Mouse (Mus musculus) liver, embryonic 16.5 days (tissue): ENCODE measurements around the gene Arhgap22. TPM values are rescaled to one million over a fixed set of nuclear protein-coding genes. Genes with fewer than 3 reads are reported as not detected.

ENCODE experiments used
- ATAC-seq: fragments of 200-750 bp; cut with Nextera tagmentation; 2 replicates; pipeline ENCODE4 v1.8.0; 2017; ENCODE audit warnings: low read depth, mild to moderate bottlenecking, moderate number of reproducible peaks, moderate library complexity
- H3K27ac ChIP-seq: fragments of 300-500 bp; sonication (generic); 2 replicates; pipeline ENCODE4 v1.5.1; 2014; ENCODE audit warnings: mild to moderate bottlenecking, low read length
- H3K27me3 ChIP-seq: fragments of 300-500 bp; sonication (generic); 2 replicates; pipeline ENCODE4 v1.6.1; 2014; ENCODE audit warnings: low read depth, low read length, mixed read lengths; ENCODE audit not compliant: control insufficient read depth, insufficient read depth
- H3K36me3 ChIP-seq: fragments of 300-500 bp; sonication (generic); 2 replicates; pipeline ENCODE4 v1.6.1; 2014; ENCODE audit warnings: mild to moderate bottlenecking; ENCODE audit not compliant: control insufficient read depth, insufficient read depth
- H3K4me1 ChIP-seq: fragments of 300-500 bp; sonication (generic); 2 replicates; pipeline ENCODE4 v1.6.1; 2014; ENCODE audit warnings: low read depth, low read length, mixed read lengths; ENCODE audit not compliant: control insufficient read depth
- H3K4me2 ChIP-seq: fragments of 300-500 bp; sonication (generic); 2 replicates; pipeline ENCODE4 v1.6.1; 2014; ENCODE audit warnings: low read depth, low read length, mixed read lengths
- H3K4me3 ChIP-seq: fragments of 300-500 bp; sonication (generic); 2 replicates; pipeline ENCODE4 v1.5.1; 2014; ENCODE audit warnings: low read depth, mild to moderate bottlenecking, low read length
- H3K9ac ChIP-seq: fragments of 300-500 bp; sonication (generic); 2 replicates; pipeline ENCODE4 v1.6.1; 2014; ENCODE audit warnings: low read depth, low read length
- H3K9me3 ChIP-seq: fragments of 300-500 bp; sonication (generic); replicated peaks from 2 replicates; pipeline ENCODE4 v1.6.1; 2016; ENCODE audit warnings: low read length; ENCODE audit not compliant: control insufficient read depth
- WGBS: fragments of 180-500 bp; shearing (Covaris S2); extraction: QIAGEN DNeasy Blood & Tissue Kit; methylation state at CpG from one replicate; pipeline ENCODE4 v1.1.7; 2014; ENCODE audit not compliant: insufficient replicate concordance; 5-methylcytosine and 5-hydroxymethylcytosine counted together
- polyA plus RNA-seq: library from polyadenylated mRNA; unstranded; fragments of >200 nt; fragmentation: Nextera tagmentation; extraction: Ambion mirVana; gene quantifications from 2 replicates; pipeline ENCODE4 v1.2.1, GENCODE M21; 2015

The Arhgap22 gene
- polyA plus RNA-seq, result 3.1 and 4.1 TPM in 2 replicates

- H3K4me1 ChIP-seq, result peaks cover 12% of the 10 kb centered on the region
- H3K4me2 ChIP-seq, result no peak within 1 kb of the TSS
- H3K9me3 ChIP-seq, result no peaks in the 10 kb centered on the region
- H3K27ac ChIP-seq, result no peak within 1 kb of the TSS
- 7% methylated on average over 28 of the region's 28 CpGs for WGBS
- ATAC-seq, result peak; percentile 89
- no peaks in the 10 kb centered on the region for H3K36me3 ChIP-seq
- H3K27me3 ChIP-seq, result peaks cover 3% of the 10 kb centered on the region; the same call in 1 of the 2 replicates
- no peak within 1 kb of the TSS for H3K9ac ChIP-seq
- no peak within 1 kb of the TSS for H3K4me3 ChIP-seq
Observed at GRCm38 (mm10) chr14:33213823-33214766, at the start of gene Arhgap22. TSS of gene Arhgap22 (plus strand) at chr14:33214026.

- H3K27me3 ChIP-seq, result no peaks in the 10 kb centered on the region
- 53% methylated on average over 4 of the region's 4 CpGs for WGBS
- no peaks in the 10 kb centered on the region for H3K36me3 ChIP-seq
- no peaks in the 10 kb centered on the region for H3K9me3 ChIP-seq
- no peak for ATAC-seq
- no peak overlapping the region for H3K27ac ChIP-seq
- no peak overlapping the region for H3K4me2 ChIP-seq
- no peaks in the 10 kb centered on the region for H3K4me1 ChIP-seq
- no peak overlapping the region for H3K9ac ChIP-seq
- H3K4me3 ChIP-seq, result no peak overlapping the region
Observed at GRCm38 (mm10) chr14:33168750-33169149, 45.1 kb upstream of the Arhgap22 start.

GRCm38 (mm10) chr14:33171942-33172341 lies 41.9 kb upstream of the Arhgap22 start:
- Histone ChIP-seq H3K9me3 (no peaks in the 10 kb centered on the region), H3K9ac (no peak overlapping the region), H3K4me2 (no peak overlapping the region), H3K4me1 (no peaks in the 10 kb centered on the region), H3K27ac (no peak overlapping the region), H3K36me3 (no peaks in the 10 kb centered on the region), H3K27me3 (no peaks in the 10 kb centered on the region), H3K4me3 (no peak overlapping the region)
- no peak for ATAC-seq
- 14% methylated on average over 1 of the region's 1 CpGs for WGBS

- H3K9me3 ChIP-seq, result no peaks in the 10 kb centered on the region
- no peak overlapping the region for H3K4me2 ChIP-seq
- H3K36me3 ChIP-seq, result no peaks in the 10 kb centered on the region
- H3K4me3 ChIP-seq, result no peak overlapping the region
- H3K27me3 ChIP-seq, result no peaks in the 10 kb centered on the region
- no peaks in the 10 kb centered on the region for H3K4me1 ChIP-seq
- ATAC-seq, result no peak
- H3K9ac ChIP-seq, result no peak overlapping the region
- no peak overlapping the region for H3K27ac ChIP-seq
- WGBS, result 43% methylated on average over 4 of the region's 4 CpGs
Observed at GRCm38 (mm10) chr14:33175059-33175821, 38.6 kb upstream of the Arhgap22 start.

GRCm38 (mm10) chr14:33180102-33180501 lies 33.7 kb upstream of the Arhgap22 start:
- no peak overlapping the region for H3K27ac ChIP-seq
- no peaks in the 10 kb centered on the region for H3K4me1 ChIP-seq
- H3K4me2 ChIP-seq, result no peak overlapping the region
- no peak for ATAC-seq
- no peak overlapping the region for H3K4me3 ChIP-seq
- 61% methylated on average over 5 of the region's 5 CpGs for WGBS
- no peaks in the 10 kb centered on the region for H3K9me3 ChIP-seq
- H3K9ac ChIP-seq, result no peak overlapping the region
- H3K27me3 ChIP-seq, result no peaks in the 10 kb centered on the region
- no peaks in the 10 kb centered on the region for H3K36me3 ChIP-seq

GRCm38 (mm10) chr14:33185068-33185800 lies 28.6 kb upstream of the Arhgap22 start, which contains the start of gene Wdfy4:
TSS of gene Wdfy4 (minus strand) at chr14:33185508.
- WGBS, result 28% methylated on average over 11 of the region's 11 CpGs
- Histone ChIP-seq H3K27ac (0 out of 2 replicates have a peak within 1 kb of the TSS, but pooled peaks have one; percentile 41), H3K4me2 (peak within 1 kb of the TSS; percentile 23), H3K4me1 (no peaks in the 10 kb centered on the region; the same call in 1 of the 2 replicates), H3K9me3 (no peaks in the 10 kb centered on the region), H3K4me3 (peak within 1 kb of the TSS; percentile 47), H3K27me3 (no peaks in the 10 kb centered on the region), H3K9ac (no peak within 1 kb of the TSS), H3K36me3 (no peaks in the 10 kb centered on the region)
- peak; percentile 19; the same call in 1 of the 2 replicates for ATAC-seq

GRCm38 (mm10) chr14:33187201-33187600 lies 26.6 kb upstream of the Arhgap22 start:
- ATAC-seq, result no peak
- no peaks in the 10 kb centered on the region for H3K9me3 ChIP-seq
- no peaks in the 10 kb centered on the region for H3K36me3 ChIP-seq
- no peaks in the 10 kb centered on the region; the same call in 1 of the 2 replicates for H3K4me1 ChIP-seq
- no peak overlapping the region for H3K27ac ChIP-seq
- no peaks in the 10 kb centered on the region for H3K27me3 ChIP-seq
- H3K4me2 ChIP-seq, result no peak overlapping the region
- no peak overlapping the region for H3K4me3 ChIP-seq
- H3K9ac ChIP-seq, result no peak overlapping the region
- 52% methylated on average over 4 of the region's 4 CpGs for WGBS

- Histone ChIP-seq H3K4me3 (no peak overlapping the region), H3K9me3 (no peaks in the 10 kb centered on the region), H3K36me3 (no peaks in the 10 kb centered on the region), H3K4me2 (no peak overlapping the region), H3K27ac (no peak overlapping the region), H3K9ac (no peak overlapping the region), H3K4me1 (no peaks in the 10 kb centered on the region; the same call in 1 of the 2 replicates), H3K27me3 (no peaks in the 10 kb centered on the region)
- ATAC-seq, result no peak
- WGBS, result 54% methylated on average over 10 of the region's 10 CpGs
Observed at GRCm38 (mm10) chr14:33189230-33189629, 24.6 kb upstream of the Arhgap22 start.
